Mouse (Mus musculus) liver, adult 2 months (tissue): Measurements from ENCODE around the gene Crip2.

Experiments
- CTCF ChIP-seq: fragments of 200-500 bp; IDR thresholded peaks from 2 replicates; pipeline ENCODE4 v1.5.1; 2011; ENCODE audit warnings: low read depth, low read length, control low read depth
- POLR2A ChIP-seq: fragments of 200-500 bp; IDR thresholded peaks from 2 replicates; pipeline ENCODE4 v1.6.1; 2011; ENCODE audit warnings: low read length, control low read depth; ENCODE audit not compliant: insufficient read depth; ENCODE audit errors: extremely low read depth

- TF ChIP-seq CTCF (no peak), POLR2A (no peak)
These were observed 12.2 kb downstream of the Crip2 start for GRCm38 (mm10) chr12:113152272-113152661.
